Mouse (Mus musculus): ENCODE results near the gene Gaa. TPM values are rescaled to one million over a fixed set of nuclear protein-coding genes. Genes with fewer than 3 reads are reported as not detected.
A peak's percentile ranks its signal among the peaks of the same experiment; 100 is the strongest.
"Not testable (repeated sequence)": the region's sequence is repeated elsewhere in the genome, so short reads cannot be mapped to it uniquely, and the experiment has no call there.

Gene Gaa
- polyA plus RNA-seq, 1 experiment, result 94.8 TPM

- 91% methylated on average over 13 of the region's 13 CpGs for WGBS
- no peak overlapping the region for H3K4me3 ChIP-seq (ENCODE audit: control insufficient read depth, insufficient read depth, low read length)
Observed at GRCm38 (mm10) chr11:119264413-119264812, 3.3 kb upstream of the Gaa start.

GRCm38 (mm10) chr11:119265811-119266210 lies 1.9 kb upstream of the Gaa start:
- peaks cover 17% of the 10 kb centered on the region for H3K4me1 ChIP-seq (replicated peaks; ENCODE audit: control insufficient read depth, insufficient read depth, low read length)
- no peaks in the 10 kb centered on the region for H3K36me3 ChIP-seq (ENCODE audit: control insufficient read depth, insufficient read depth, low read length)
- no peaks in the 10 kb centered on the region for H3K27me3 ChIP-seq (ENCODE audit: control insufficient read depth, insufficient read depth, low read length)
- no peak for DNase-seq
- no peak overlapping the region for H3K4me3 ChIP-seq (ENCODE audit: control insufficient read depth, insufficient read depth, low read length)
- H3K27ac ChIP-seq (ENCODE audit: control insufficient read depth, insufficient read depth, low read length), result no peak overlapping the region
- no peak for TF ChIP-seq POLR2A (IDR thresholded peaks at IDR 0.05; ENCODE audit: control insufficient read depth, extremely low read depth, insufficient read depth, low read length, poor library complexity)
- no peak for TF ChIP-seq CTCF (IDR thresholded peaks at IDR 0.05; ENCODE audit: borderline replicate concordance, control insufficient read depth, extremely low read depth, insufficient read depth, low read length, poor library complexity)
- 94% methylated on average over 7 of the region's 7 CpGs for WGBS

More at GRCm38 (mm10) chr11:119264413-119264812, 3.3 kb upstream of the Gaa start:
- no peak for TF ChIP-seq POLR2A (IDR thresholded peaks at IDR 0.05; ENCODE audit: control insufficient read depth, extremely low read depth, insufficient read depth, low read length, poor library complexity)
- no peak for TF ChIP-seq CTCF (IDR thresholded peaks at IDR 0.05; ENCODE audit: borderline replicate concordance, control insufficient read depth, extremely low read depth, insufficient read depth, low read length, poor library complexity)
- H3K36me3 ChIP-seq (ENCODE audit: control insufficient read depth, insufficient read depth, low read length), result no peaks in the 10 kb centered on the region
- no peak for DNase-seq
- no peaks in the 10 kb centered on the region for H3K27me3 ChIP-seq (ENCODE audit: control insufficient read depth, insufficient read depth, low read length)
- H3K27ac ChIP-seq (ENCODE audit: control insufficient read depth, insufficient read depth, low read length), result no peak overlapping the region
- peaks cover 17% of the 10 kb centered on the region for H3K4me1 ChIP-seq (replicated peaks; ENCODE audit: control insufficient read depth, insufficient read depth, low read length)

- Histone ChIP-seq H3K4me1 (replicated peaks; ENCODE audit: control insufficient read depth, insufficient read depth, low read length) (peaks cover 15% of the 10 kb centered on the region), H3K27ac (ENCODE audit: control insufficient read depth, insufficient read depth, low read length) (no peak overlapping the region), H3K36me3 (ENCODE audit: control insufficient read depth, insufficient read depth, low read length) (no peaks in the 10 kb centered on the region), H3K27me3 (ENCODE audit: control insufficient read depth, insufficient read depth, low read length) (no peaks in the 10 kb centered on the region), H3K4me3 (ENCODE audit: control insufficient read depth, insufficient read depth, low read length) (no peak overlapping the region)
- DNase-seq, result no peak
- 68% methylated on average over 6 of the region's 6 CpGs for WGBS
- no peak for TF ChIP-seq CTCF (IDR thresholded peaks at IDR 0.05; ENCODE audit: borderline replicate concordance, control insufficient read depth, extremely low read depth, insufficient read depth, low read length, poor library complexity)
- no peak for TF ChIP-seq POLR2A (IDR thresholded peaks at IDR 0.05; ENCODE audit: control insufficient read depth, extremely low read depth, insufficient read depth, low read length, poor library complexity)
Observed at GRCm38 (mm10) chr11:119267241-119267674, 429 bp upstream of the Gaa start.

GRCm38 (mm10) chr11:119268557-119269195 lies 989 bp downstream of the Gaa start:
- Histone ChIP-seq H3K4me1 (replicated peaks; ENCODE audit: control insufficient read depth, insufficient read depth, low read length) (peaks cover 15% of the 10 kb centered on the region), H3K27ac (ENCODE audit: control insufficient read depth, insufficient read depth, low read length) (no peak overlapping the region), H3K36me3 (ENCODE audit: control insufficient read depth, insufficient read depth, low read length) (no peaks in the 10 kb centered on the region), H3K27me3 (ENCODE audit: control insufficient read depth, insufficient read depth, low read length) (no peaks in the 10 kb centered on the region), H3K4me3 (ENCODE audit: control insufficient read depth, insufficient read depth, low read length) (no peak overlapping the region)
- 82% methylated on average over 16 of the region's 16 CpGs for WGBS
- no peak for DNase-seq
- TF ChIP-seq POLR2A (IDR thresholded peaks at IDR 0.05; ENCODE audit: control insufficient read depth, extremely low read depth, insufficient read depth, low read length, poor library complexity), result no peak
- no peak for TF ChIP-seq CTCF (IDR thresholded peaks at IDR 0.05; ENCODE audit: borderline replicate concordance, control insufficient read depth, extremely low read depth, insufficient read depth, low read length, poor library complexity)

- peak; percentile 17; the same call in 1 of the 2 replicates for TF ChIP-seq CTCF (IDR thresholded peaks at IDR 0.05; ENCODE audit: borderline replicate concordance, control insufficient read depth, extremely low read depth, insufficient read depth, low read length, poor library complexity)
- DNase-seq; H3K27me3 ChIP-seq (ENCODE audit: control insufficient read depth, insufficient read depth, low read length); H3K36me3 ChIP-seq (ENCODE audit: control insufficient read depth, insufficient read depth, low read length); H3K4me3 ChIP-seq (ENCODE audit: control insufficient read depth, insufficient read depth, low read length); H3K27ac ChIP-seq (ENCODE audit: control insufficient read depth, insufficient read depth, low read length): not testable (repeated sequence)
- 74% methylated on average over 3 of the region's 3 CpGs for WGBS
- peaks cover 11% of the 10 kb centered on the region for H3K4me1 ChIP-seq (replicated peaks; ENCODE audit: control insufficient read depth, insufficient read depth, low read length)
Observed at GRCm38 (mm10) chr11:119272492-119272891, 4.8 kb downstream of the Gaa start.

GRCm38 (mm10) chr11:119273186-119273930 lies 5.7 kb downstream of the Gaa start:
- Histone ChIP-seq H3K4me3 (ENCODE audit: control insufficient read depth, insufficient read depth, low read length) (no peak overlapping the region), H3K27ac (ENCODE audit: control insufficient read depth, insufficient read depth, low read length) (no peak overlapping the region), H3K4me1 (replicated peaks; ENCODE audit: control insufficient read depth, insufficient read depth, low read length) (peaks cover 6% of the 10 kb centered on the region), H3K36me3 (ENCODE audit: control insufficient read depth, insufficient read depth, low read length) (no peaks in the 10 kb centered on the region), H3K27me3 (ENCODE audit: control insufficient read depth, insufficient read depth, low read length) (no peaks in the 10 kb centered on the region)
- TF ChIP-seq CTCF (IDR thresholded peaks at IDR 0.05; ENCODE audit: borderline replicate concordance, control insufficient read depth, extremely low read depth, insufficient read depth, low read length, poor library complexity), result peak; percentile 78; the same call in 1 of the 2 replicates
- TF ChIP-seq POLR2A (IDR thresholded peaks at IDR 0.05; ENCODE audit: control insufficient read depth, extremely low read depth, insufficient read depth, low read length, poor library complexity), result no peak
- 96% methylated on average over 8 of the region's 8 CpGs for WGBS
- no peak for DNase-seq
